Mouse (Mus musculus): ENCODE measurements at regions not wholly inside any gene's neighbourhood (a gene's known extent, or its start where the extent isn't known, plus 50 kb on each side); places are given as distances from the start of the nearest gene placed in this dataset.

DNA sequence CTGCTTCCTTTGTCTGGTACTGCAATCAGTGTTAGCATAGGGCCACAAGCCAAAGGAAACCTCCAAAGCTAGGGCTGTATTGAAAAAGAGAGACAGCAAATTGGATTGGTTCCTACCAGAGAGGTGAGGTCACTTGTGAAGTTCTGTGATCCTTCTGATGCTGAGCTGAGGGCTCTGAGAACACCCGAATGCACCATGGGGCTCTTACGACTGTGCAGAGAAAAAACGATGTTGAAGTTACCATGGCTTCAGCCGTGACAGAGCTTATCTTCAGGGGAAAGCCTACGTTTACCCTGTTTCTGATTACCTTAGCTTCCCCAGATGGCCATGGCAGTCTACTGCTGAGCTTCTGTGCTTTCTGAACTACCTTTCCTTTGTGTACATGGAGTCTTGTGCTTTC lies 53.9 kb upstream of the Fmo9 start:
- TF ChIP-seq POLR2A (IDR thresholded peaks at IDR 0.05; ENCODE audit: low read depth, low read length) (no peak), CTCF (IDR thresholded peaks at IDR 0.05; ENCODE audit: extremely low read depth, insufficient read depth, insufficient read length, insufficient replicate concordance) (no peak)
- WGBS, result 84% methylated on average over 5 of the region's 5 CpGs

DNA sequence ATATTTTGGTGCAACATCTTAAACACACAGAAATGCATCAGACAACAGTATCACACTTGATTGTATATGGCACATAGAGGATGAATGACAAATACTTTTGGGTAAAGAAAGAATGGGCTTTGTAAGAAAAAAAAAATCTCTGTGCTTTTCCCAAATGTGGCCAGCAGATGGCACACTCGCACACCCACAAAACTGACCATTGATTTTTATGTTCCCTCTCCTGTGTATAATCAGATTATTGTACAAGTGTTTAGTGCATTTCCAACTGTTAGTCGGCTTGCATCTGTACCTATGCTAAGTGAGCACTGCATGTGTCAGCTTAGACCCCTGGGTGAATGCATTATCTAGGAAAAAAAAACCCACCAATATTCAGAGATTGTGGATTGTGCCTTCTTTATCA lies 56.4 kb upstream of the Fmo9 start:
- H3K27me3 ChIP-seq (ENCODE audit: control insufficient read depth, insufficient read depth, low read length), result no peaks in the 10 kb centered on the region
- H3K27ac ChIP-seq (ENCODE audit: insufficient read depth, low read length), result no peak overlapping the region
- TF ChIP-seq CTCF (IDR thresholded peaks at IDR 0.05; ENCODE audit: extremely low read depth, insufficient read depth, insufficient read length, insufficient replicate concordance), result peak; percentile 44; the same call in 1 of the 2 replicates
- TF ChIP-seq POLR2A (IDR thresholded peaks at IDR 0.05; ENCODE audit: low read depth, low read length), result no peak
- H3K36me3 ChIP-seq (ENCODE audit: control insufficient read depth, insufficient read depth, low read length), result no peaks in the 10 kb centered on the region
- no peaks in the 10 kb centered on the region for H3K4me1 ChIP-seq (ENCODE audit: control insufficient read depth, insufficient read depth, insufficient read length)
- no peak overlapping the region for H3K4me3 ChIP-seq (ENCODE audit: extremely low read depth, insufficient read depth, insufficient read length)
- no peak for DNase-seq (ENCODE audit: low read depth in 1 of 2, low spot score in 2 of 2)
- WGBS, result 3% methylated on average over 2 of the region's 2 CpGs

More for the DNA sequence above, 53.9 kb upstream of the Fmo9 start:
- no peak overlapping the region for H3K27ac ChIP-seq (ENCODE audit: insufficient read depth, low read length)
- no peaks in the 10 kb centered on the region for H3K36me3 ChIP-seq (ENCODE audit: control insufficient read depth, insufficient read depth, low read length)
- no peak for DNase-seq (ENCODE audit: low read depth in 1 of 2, low spot score in 2 of 2)
- H3K4me1 ChIP-seq (ENCODE audit: control insufficient read depth, insufficient read depth, insufficient read length), result no peaks in the 10 kb centered on the region
- no peaks in the 10 kb centered on the region for H3K27me3 ChIP-seq (ENCODE audit: control insufficient read depth, insufficient read depth, low read length)
- no peak overlapping the region for H3K4me3 ChIP-seq (ENCODE audit: extremely low read depth, insufficient read depth, insufficient read length)

DNA sequence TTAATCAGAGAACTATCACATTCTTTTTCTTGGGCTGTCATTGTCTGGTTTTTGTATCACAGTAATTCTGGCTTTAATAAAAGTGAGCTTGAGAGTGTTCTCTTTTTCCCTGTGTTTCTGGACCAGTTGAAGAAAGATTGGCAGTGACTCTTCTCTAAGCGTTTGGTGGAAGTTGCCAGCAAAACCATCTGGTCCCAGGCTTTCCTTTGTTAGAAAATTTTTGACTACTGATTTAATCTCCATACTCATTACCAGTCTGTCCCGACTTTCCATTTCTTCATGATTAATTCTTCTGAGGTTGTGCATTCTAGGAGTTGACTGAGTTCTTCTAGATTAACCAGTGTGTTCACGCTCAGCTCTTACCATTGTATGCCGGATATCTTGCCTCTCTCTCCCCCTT lies 68.6 kb upstream of the Fmo9 start:
- Histone ChIP-seq H3K4me1 (ENCODE audit: control insufficient read depth, insufficient read depth, insufficient read length) (no peaks in the 10 kb centered on the region), H3K36me3 (ENCODE audit: control insufficient read depth, insufficient read depth, low read length) (no peaks in the 10 kb centered on the region), H3K27ac (ENCODE audit: insufficient read depth, low read length) (no peak overlapping the region), H3K27me3 (ENCODE audit: control insufficient read depth, insufficient read depth, low read length) (no peaks in the 10 kb centered on the region), H3K4me3 (ENCODE audit: extremely low read depth, insufficient read depth, insufficient read length) (no peak overlapping the region)
- 87% methylated on average over 4 of the region's 4 CpGs for WGBS
- TF ChIP-seq POLR2A (IDR thresholded peaks at IDR 0.05; ENCODE audit: low read depth, low read length) (no peak), CTCF (IDR thresholded peaks at IDR 0.05; ENCODE audit: extremely low read depth, insufficient read depth, insufficient read length, insufficient replicate concordance) (no peak)
- no peak for DNase-seq (ENCODE audit: low read depth in 1 of 2, low spot score in 2 of 2)

DNA sequence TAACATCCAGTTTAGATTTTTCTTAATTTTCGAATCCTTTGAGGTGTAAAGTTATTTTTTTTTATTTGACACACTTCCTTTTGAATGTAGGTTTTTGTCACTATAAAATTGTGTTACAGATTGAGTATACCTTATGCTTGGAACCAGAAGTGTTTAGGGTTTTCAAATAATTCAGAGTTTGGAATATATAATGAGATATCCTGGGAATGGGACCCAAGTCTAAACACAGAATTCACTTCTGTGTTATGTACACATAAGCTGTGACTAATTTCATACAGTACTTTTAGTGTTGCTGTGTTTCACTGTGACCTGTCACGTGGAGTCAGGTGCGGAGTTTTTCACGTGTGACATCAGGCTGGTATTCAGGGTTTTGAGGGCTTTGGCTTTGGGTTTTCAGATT lies 69.1 kb upstream of the Fmo9 start:
- DNase-seq (ENCODE audit: low read depth in 1 of 2, low spot score in 2 of 2), result no peak
- H3K4me1 ChIP-seq (ENCODE audit: control insufficient read depth, insufficient read depth, insufficient read length), result no peaks in the 10 kb centered on the region
- no peak overlapping the region for H3K27ac ChIP-seq (ENCODE audit: insufficient read depth, low read length)
- no peak overlapping the region for H3K4me3 ChIP-seq (ENCODE audit: extremely low read depth, insufficient read depth, insufficient read length)
- WGBS, result 79% methylated on average over 4 of the region's 4 CpGs
- H3K36me3 ChIP-seq (ENCODE audit: control insufficient read depth, insufficient read depth, low read length), result no peaks in the 10 kb centered on the region
- TF ChIP-seq CTCF (IDR thresholded peaks at IDR 0.05; ENCODE audit: extremely low read depth, insufficient read depth, insufficient read length, insufficient replicate concordance) (no peak), POLR2A (IDR thresholded peaks at IDR 0.05; ENCODE audit: low read depth, low read length) (no peak)
- H3K27me3 ChIP-seq (ENCODE audit: control insufficient read depth, insufficient read depth, low read length), result no peaks in the 10 kb centered on the region

DNA sequence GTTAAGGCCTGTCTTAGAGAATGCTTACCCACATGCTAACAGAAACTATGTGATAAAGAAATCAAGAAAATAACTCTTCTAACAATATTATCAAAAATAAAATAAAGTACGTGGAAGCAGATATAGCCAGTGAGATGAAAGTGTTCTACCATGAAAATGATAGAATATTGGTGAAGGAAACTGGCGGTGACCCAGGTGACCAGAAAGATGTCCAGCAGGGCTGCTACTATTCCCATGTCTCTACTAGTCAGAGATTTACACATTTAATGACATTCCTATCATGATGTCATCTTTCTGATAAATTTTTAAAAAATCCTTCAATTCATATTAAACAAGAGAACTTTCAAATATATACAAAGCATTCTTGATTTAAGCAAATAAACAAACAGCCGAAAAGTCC lies 69.8 kb upstream of the Fmo9 start:
- Histone ChIP-seq H3K27ac (ENCODE audit: insufficient read depth, low read length) (no peak overlapping the region), H3K4me3 (ENCODE audit: extremely low read depth, insufficient read depth, insufficient read length) (no peak overlapping the region), H3K27me3 (ENCODE audit: control insufficient read depth, insufficient read depth, low read length) (no peaks in the 10 kb centered on the region), H3K36me3 (ENCODE audit: control insufficient read depth, insufficient read depth, low read length) (no peaks in the 10 kb centered on the region), H3K4me1 (ENCODE audit: control insufficient read depth, insufficient read depth, insufficient read length) (no peaks in the 10 kb centered on the region)
- 93% methylated on average over 3 of the region's 3 CpGs for WGBS
- TF ChIP-seq CTCF (IDR thresholded peaks at IDR 0.05; ENCODE audit: extremely low read depth, insufficient read depth, insufficient read length, insufficient replicate concordance) (no peak), POLR2A (IDR thresholded peaks at IDR 0.05; ENCODE audit: low read depth, low read length) (no peak)
- no peak for DNase-seq (ENCODE audit: low read depth in 1 of 2, low spot score in 2 of 2)

DNA sequence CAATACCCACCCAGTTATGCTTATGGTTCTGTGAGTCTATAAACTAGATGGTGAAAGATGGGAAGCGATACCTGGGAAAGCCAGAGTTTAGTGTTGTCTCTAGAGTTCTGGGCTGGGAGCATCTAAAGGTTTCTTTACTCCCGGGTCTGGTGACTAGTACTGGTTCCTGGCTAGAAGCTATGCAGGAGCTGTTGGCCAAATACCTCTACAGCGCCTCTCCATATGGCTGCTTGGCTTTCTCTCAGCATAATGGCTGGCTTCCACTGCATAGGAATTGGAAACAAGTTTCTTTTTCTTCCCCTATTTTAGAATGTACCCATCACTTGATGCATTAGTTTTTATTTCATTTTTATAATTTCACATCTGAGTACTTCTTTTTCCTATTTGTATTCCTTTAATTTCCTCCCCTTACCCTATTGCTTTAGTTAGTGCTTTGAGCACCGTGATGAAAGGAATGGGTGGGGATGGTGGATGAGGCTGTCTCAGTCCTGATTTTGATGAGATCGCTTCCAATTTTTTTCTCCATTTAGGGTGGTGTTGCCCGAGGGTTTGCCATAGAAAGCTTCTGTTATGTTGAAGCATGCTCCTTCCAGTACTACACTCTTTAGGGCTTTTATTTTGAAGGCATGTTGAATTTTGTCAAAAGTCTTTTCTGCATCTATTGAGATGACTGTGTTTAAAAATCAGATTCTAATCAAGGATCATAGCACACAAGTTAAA lies 71.5 kb upstream of the Fmo9 start:
- TF ChIP-seq POLR2A (IDR thresholded peaks at IDR 0.05; ENCODE audit: low read depth, low read length), result no peak
- TF ChIP-seq CTCF (IDR thresholded peaks at IDR 0.05; ENCODE audit: extremely low read depth, insufficient read depth, insufficient read length, insufficient replicate concordance), result no peak
- Histone ChIP-seq H3K27me3 (ENCODE audit: control insufficient read depth, insufficient read depth, low read length) (no peaks in the 10 kb centered on the region), H3K4me3 (ENCODE audit: extremely low read depth, insufficient read depth, insufficient read length) (no peak overlapping the region), H3K36me3 (ENCODE audit: control insufficient read depth, insufficient read depth, low read length) (no peaks in the 10 kb centered on the region), H3K27ac (ENCODE audit: insufficient read depth, low read length) (no peak overlapping the region), H3K4me1 (ENCODE audit: control insufficient read depth, insufficient read depth, insufficient read length) (no peaks in the 10 kb centered on the region)
- 87% methylated on average over 6 of the region's 6 CpGs for WGBS
- DNase-seq (ENCODE audit: low read depth in 1 of 2, low spot score in 2 of 2), result no peak

DNA sequence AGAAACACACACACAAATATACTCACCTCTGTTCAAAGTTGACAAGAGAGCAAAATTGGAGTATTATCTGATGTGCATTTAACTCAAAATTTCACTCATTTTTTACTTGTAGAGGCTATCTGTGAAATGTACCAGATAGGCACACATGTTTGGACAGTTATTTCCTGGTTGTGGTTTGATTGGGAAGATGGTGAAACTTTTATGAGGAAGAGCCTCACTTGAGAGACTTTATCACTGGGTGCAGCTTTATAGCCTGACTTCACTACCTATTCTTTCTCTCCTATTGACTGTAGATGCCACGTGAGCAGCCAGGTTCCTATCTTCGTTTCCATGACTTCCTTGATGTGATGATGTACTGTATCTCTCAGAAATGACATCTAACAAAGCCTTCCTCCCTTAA lies 77.3 kb upstream of the Fmo9 start:
- WGBS, result 50% methylated on average over 2 of the region's 2 CpGs
- Histone ChIP-seq H3K4me3 (ENCODE audit: extremely low read depth, insufficient read depth, insufficient read length) (no peak overlapping the region), H3K27ac (ENCODE audit: insufficient read depth, low read length) (no peak overlapping the region), H3K4me1 (ENCODE audit: control insufficient read depth, insufficient read depth, insufficient read length) (no peaks in the 10 kb centered on the region), H3K36me3 (ENCODE audit: control insufficient read depth, insufficient read depth, low read length) (no peaks in the 10 kb centered on the region), H3K27me3 (ENCODE audit: control insufficient read depth, insufficient read depth, low read length) (no peaks in the 10 kb centered on the region)
- no peak for DNase-seq (ENCODE audit: low read depth in 1 of 2, low spot score in 2 of 2)
- TF ChIP-seq CTCF (IDR thresholded peaks at IDR 0.05; ENCODE audit: extremely low read depth, insufficient read depth, insufficient read length, insufficient replicate concordance) (no peak), POLR2A (IDR thresholded peaks at IDR 0.05; ENCODE audit: low read depth, low read length) (no peak)
